Comparison of ENCODE assay signal across 8 mouse cellular contexts in genomic region chr1:36547981-36548598, GRCm38 (mm10). TPM values are rescaled to one million over a fixed set of nuclear protein-coding genes. Genes with fewer than 3 reads are reported as not detected.
DNase-seq lines count a peak whose midpoint lies in the region; ATAC-seq lines count a peak whose summit lies in the region.

No protein-coding gene starts in this region.

- WGBS in hindbrain, embryonic 11.5 days: 53% methylated on average over 9 of the region's 9 CpGs
- WGBS in liver, embryonic 12.5 days (ENCODE audit: insufficient replicate concordance): 67% methylated on average over 9 of the region's 9 CpGs

- peak overlapping the region; percentile 37; the same call in 1 of the 2 replicates for H3K27ac ChIP-seq in hindbrain, embryonic 11.5 days (ENCODE audit: low read depth, low read length)
- no peak overlapping the region for H3K27ac ChIP-seq in liver, embryonic 12.5 days

- peaks cover 2% of the 10 kb centered on the region; the same call in 1 of the 2 replicates for H3K4me1 ChIP-seq in hindbrain, embryonic 11.5 days (replicated peaks; ENCODE audit: control insufficient read depth, insufficient read depth, low read length)
- peaks cover 25% of the 10 kb centered on the region for H3K4me1 ChIP-seq in liver, embryonic 12.5 days

- H3K36me3 ChIP-seq in hindbrain, embryonic 11.5 days (ENCODE audit: control insufficient read depth, insufficient read depth, low read length): peaks cover 24% of the 10 kb centered on the region
- H3K36me3 ChIP-seq in liver, embryonic 12.5 days: peaks cover 43% of the 10 kb centered on the region

- H3K4me2 ChIP-seq in hindbrain, embryonic 11.5 days (replicated peaks; ENCODE audit: low read depth, low read length): no peak overlapping the region
- no peak overlapping the region for H3K4me2 ChIP-seq in liver, embryonic 12.5 days

- 0 out of 2 replicates have a peak overlapping the region, but pooled peaks have one; percentile 27 for H3K9ac ChIP-seq in hindbrain, embryonic 11.5 days (ENCODE audit: low read depth, low read length)
- H3K9ac ChIP-seq in liver, embryonic 12.5 days: no peak overlapping the region

- no peaks in the 10 kb centered on the region for H3K9me3 ChIP-seq in hindbrain, embryonic 11.5 days (ENCODE audit: control insufficient read depth, low read length)
- no peaks in the 10 kb centered on the region for H3K9me3 ChIP-seq in liver, embryonic 12.5 days (replicated peaks)

- H3K4me3 ChIP-seq in hindbrain, embryonic 11.5 days (ENCODE audit: low read depth, low read length): no peak overlapping the region
- no peak overlapping the region for H3K4me3 ChIP-seq in liver, embryonic 12.5 days

- no peaks in the 10 kb centered on the region for H3K27me3 ChIP-seq in hindbrain, embryonic 11.5 days (ENCODE audit: control insufficient read depth, insufficient read depth, low read length)
- H3K27me3 ChIP-seq in liver, embryonic 12.5 days (replicated peaks): no peaks in the 10 kb centered on the region

- ATAC-seq in hindbrain, embryonic 11.5 days (ENCODE audit: low FRiP score): no peak
- no peak for ATAC-seq in liver, embryonic 12.5 days

- peak; percentile 48 to 68 for DNase-seq in adrenal gland, adult (ENCODE audit: inconsistent age in 2 of 2, low spot score in 1 of 2)
- no peak for DNase-seq in adrenal gland, adult 8-10 months
- peak; percentile 33 for DNase-seq in retina, postnatal 1 day
- no peak for DNase-seq in retina, embryonic 14.5 days (ENCODE audit: low spot score)
- peak; percentile 31 for DNase-seq in hindbrain, embryonic 11.5 days (ENCODE audit: low spot score)
- peak; percentile 72 for DNase-seq in lung, postnatal 14 days
- DNase-seq in testis, postnatal 14 days (ENCODE audit: low spot score): peak; percentile 67

RNA-seq across cellular contexts. Expression of gene Ankrd39, which starts 0.8 kb away (rescaled TPM):
- 10 to 100 TPM; 15.4 to 26.8 (median 18.7) TPM for total RNA-seq in adrenal gland, adult 8-10 months (2022)
- polyA plus RNA-seq in hindbrain, embryonic 11.5 days (2014; fragmentation: Nextera tagmentation; extraction: Ambion mirVana): 12.8 and 13.1 TPM in 2 replicates
- polyA plus RNA-seq in liver, embryonic 12.5 days (2016; fragmentation: Nextera tagmentation; extraction: Ambion mirVana): 9.0 and 10.5 TPM in 2 replicates

RNA-seq across cellular contexts. Expression of gene Gm42417, which starts 8.9 kb away (rescaled TPM):
- total RNA-seq in adrenal gland, adult 8-10 months (2022): not detected
- polyA plus RNA-seq in hindbrain, embryonic 11.5 days (2014; fragmentation: Nextera tagmentation; extraction: Ambion mirVana): not detected in 2 replicates
- polyA plus RNA-seq in liver, embryonic 12.5 days (2016; fragmentation: Nextera tagmentation; extraction: Ambion mirVana): 0.15 and 0.29 TPM in 2 replicates

RNA-seq across cellular contexts. Expression of gene Sema4c, which starts 10.1 kb away (rescaled TPM):
- total RNA-seq in adrenal gland, adult 8-10 months (2022): 10 to 100 TPM; 16.6 to 28.0 (median 23.4) TPM
- 4.3 and 5.9 TPM in 2 replicates for polyA plus RNA-seq in hindbrain, embryonic 11.5 days (2014; fragmentation: Nextera tagmentation; extraction: Ambion mirVana)
- polyA plus RNA-seq in liver, embryonic 12.5 days (2016; fragmentation: Nextera tagmentation; extraction: Ambion mirVana): 3.9 TPM in 2 replicates

RNA-seq across cellular contexts. Expression of gene Ankrd23, which starts 11.4 kb away (rescaled TPM):
- total RNA-seq in adrenal gland, adult 8-10 months (2022): 10 to 100 TPM in 2 of 4 experiments, 1 to 10 TPM in 2; 6.8 to 18.1 (median 11.3) TPM
- 6.1 and 6.8 TPM in 2 replicates for polyA plus RNA-seq in hindbrain, embryonic 11.5 days (2014; fragmentation: Nextera tagmentation; extraction: Ambion mirVana)
- 4.0 and 6.9 TPM in 2 replicates for polyA plus RNA-seq in liver, embryonic 12.5 days (2016; fragmentation: Nextera tagmentation; extraction: Ambion mirVana)

RNA-seq across cellular contexts. Expression of gene Cnnm3, which starts 36.4 kb away (rescaled TPM):
- 10 to 100 TPM; 41.4 to 45.3 (median 42.6) TPM for total RNA-seq in adrenal gland, adult 8-10 months (2022)
- 3.9 and 7.9 TPM in 2 replicates for polyA plus RNA-seq in hindbrain, embryonic 11.5 days (2014; fragmentation: Nextera tagmentation; extraction: Ambion mirVana)
- polyA plus RNA-seq in liver, embryonic 12.5 days (2016; fragmentation: Nextera tagmentation; extraction: Ambion mirVana): 1.3 and 1.5 TPM in 2 replicates

Comparison
In these comparisons a context has a peak if more than half of its experiments do, and no peak if none do; other contexts are left out.
1. DNase-seq: peak in adrenal gland, adult (2 of 2), retina, postnatal 1 day (single experiment), hindbrain, embryonic 11.5 days (single experiment), lung, postnatal 14 days (single experiment) and testis, postnatal 14 days (single experiment); none in adrenal gland, adult 8-10 months (single experiment) and retina, embryonic 14.5 days (single experiment).